Mouse (Mus musculus) hindbrain, embryonic 12.5 days (tissue): Measurements from ENCODE around the gene Zp2. TPM values are rescaled to one million over a fixed set of nuclear protein-coding genes. Genes with fewer than 3 reads are reported as not detected.
A peak's percentile ranks its signal among the peaks of the same experiment; 100 is the strongest.

ENCODE experiments used
- ATAC-seq: fragments of 200-750 bp; cut with Nextera tagmentation; 2 replicates; pipeline ENCODE4 v1.8.0; 2017; ENCODE audit warnings: moderate TSS enrichment; ENCODE audit not compliant: low FRiP score
- H3K27ac ChIP-seq: fragments of 300-500 bp; sonication (generic); 2 replicates; pipeline ENCODE4 v1.5.1; 2016; ENCODE audit warnings: mild to moderate bottlenecking
- H3K27me3 ChIP-seq: fragments of 300-500 bp; sonication (generic); 2 replicates; pipeline ENCODE4 v1.6.1; 2016; ENCODE audit warnings: mild to moderate bottlenecking
- H3K36me3 ChIP-seq: fragments of 300-500 bp; sonication (generic); 2 replicates; pipeline ENCODE4 v1.6.1; 2016; ENCODE audit warnings: mild to moderate bottlenecking
- H3K4me1 ChIP-seq: fragments of 300-500 bp; sonication (generic); 2 replicates; pipeline ENCODE4 v1.6.1; 2016
- H3K4me2 ChIP-seq: fragments of 300-500 bp; sonication (generic); replicated peaks from 2 replicates; pipeline ENCODE4 v1.6.1; 2016; ENCODE audit warnings: mild to moderate bottlenecking
- H3K4me3 ChIP-seq: fragments of 300-500 bp; sonication (generic); 2 replicates; pipeline ENCODE4 v1.5.1; 2016; ENCODE audit warnings: mild to moderate bottlenecking
- H3K9ac ChIP-seq: fragments of 300-500 bp; sonication (generic); 2 replicates; pipeline ENCODE4 v1.6.1; 2016; ENCODE audit warnings: mild to moderate bottlenecking, moderate library complexity
- H3K9me3 ChIP-seq: fragments of 300-500 bp; sonication (generic); replicated peaks from 2 replicates; pipeline ENCODE4 v1.6.1; 2016; ENCODE audit warnings: mild to moderate bottlenecking
- WGBS: fragments of 180-500 bp; shearing (Covaris S2); methylation state at CpG from one replicate; pipeline ENCODE4 v1.1.7; 2016; 5-methylcytosine and 5-hydroxymethylcytosine counted together
- polyA plus RNA-seq: library from polyadenylated mRNA; unstranded; fragments of >200 nt; fragmentation: Nextera tagmentation; extraction: Ambion mirVana; gene quantifications from 2 replicates; pipeline ENCODE4 v1.2.1, GENCODE M21; 2016

The Zp2 gene
- polyA plus RNA-seq, 1 experiment from 2014 or later: not detected

GRCm38 (mm10) chr7:120173603-120174244, 28.6 kb upstream of the Zp2 start, which contains the start of gene Anks4b:
TSS of gene Anks4b (plus strand) at chr7:120173858.
- no peak within 1 kb of the TSS for H3K4me2 ChIP-seq
- no peak for ATAC-seq
- no peaks in the 10 kb centered on the region for H3K4me1 ChIP-seq
- no peak within 1 kb of the TSS for H3K4me3 ChIP-seq
- H3K9me3 ChIP-seq: no peaks in the 10 kb centered on the region
- H3K27me3 ChIP-seq: no peaks in the 10 kb centered on the region
- WGBS: 85% methylated on average over 10 of the region's 10 CpGs
- H3K9ac ChIP-seq: no peak within 1 kb of the TSS
- no peak within 1 kb of the TSS for H3K27ac ChIP-seq
- H3K36me3 ChIP-seq: no peaks in the 10 kb centered on the region

- no peaks in the 10 kb centered on the region for H3K36me3 ChIP-seq
- ATAC-seq: no peak
- 90% methylated on average over 1 of the region's 1 CpGs for WGBS
- H3K27ac ChIP-seq: no peak overlapping the region
- no peaks in the 10 kb centered on the region for H3K27me3 ChIP-seq
- H3K4me1 ChIP-seq: no peaks in the 10 kb centered on the region
- H3K4me3 ChIP-seq: no peak overlapping the region
- no peak overlapping the region for H3K4me2 ChIP-seq
- no peaks in the 10 kb centered on the region for H3K9me3 ChIP-seq
- H3K9ac ChIP-seq: no peak overlapping the region
Observed at GRCm38 (mm10) chr7:120172188-120172700, 27.2 kb upstream of the Zp2 start.

GRCm38 (mm10) chr7:120163581-120164251, 18.6 kb upstream of the Zp2 start:
- whole genome bisulfite sequencing: 86% methylated on average over 11 of the region's 11 CpGs
- H3K4me2 ChIP-seq: no peak overlapping the region

GRCm38 (mm10) chr7:120158121-120158613, 13.1 kb upstream of the Zp2 start:
- WGBS: 36% methylated on average over 4 of the region's 4 CpGs
- no peak overlapping the region for H3K27ac ChIP-seq
- ATAC-seq: peak; percentile 53; the same call in 1 of the 2 replicates

More at GRCm38 (mm10) chr7:120163581-120164251, 18.6 kb upstream of the Zp2 start:
- Histone ChIP-seq H3K9me3 (no peaks in the 10 kb centered on the region), H3K9ac (no peak overlapping the region), H3K4me3 (no peak overlapping the region), H3K4me1 (no peaks in the 10 kb centered on the region), H3K27me3 (no peaks in the 10 kb centered on the region), H3K27ac (no peak overlapping the region), H3K36me3 (no peaks in the 10 kb centered on the region)
- no peak for ATAC-seq

GRCm38 (mm10) chr7:120157575-120158061, 12.5 kb upstream of the Zp2 start:
- H3K4me2 ChIP-seq: no peak overlapping the region
- H3K4me1 ChIP-seq: peaks cover 17% of the 10 kb centered on the region
- no peak overlapping the region; the same call in 1 of the 2 replicates for H3K27ac ChIP-seq
- no peaks in the 10 kb centered on the region for H3K27me3 ChIP-seq
- no peaks in the 10 kb centered on the region for H3K9me3 ChIP-seq
- no peak overlapping the region for H3K4me3 ChIP-seq
- no peaks in the 10 kb centered on the region for H3K36me3 ChIP-seq
- peak; percentile 76 for ATAC-seq
- H3K9ac ChIP-seq: no peak overlapping the region
- WGBS: 34% methylated on average over 5 of the region's 5 CpGs

More at GRCm38 (mm10) chr7:120158121-120158613, 13.1 kb upstream of the Zp2 start:
- H3K36me3 ChIP-seq: no peaks in the 10 kb centered on the region
- H3K4me2 ChIP-seq: no peak overlapping the region
- H3K4me3 ChIP-seq: no peak overlapping the region
- no peak overlapping the region for H3K9ac ChIP-seq
- no peaks in the 10 kb centered on the region for H3K27me3 ChIP-seq
- H3K4me1 ChIP-seq: peaks cover 17% of the 10 kb centered on the region
- H3K9me3 ChIP-seq: no peaks in the 10 kb centered on the region

GRCm38 (mm10) chr7:120156841-120157409, 11.8 kb upstream of the Zp2 start:
- Histone ChIP-seq H3K4me1 (peaks cover 17% of the 10 kb centered on the region), H3K36me3 (no peaks in the 10 kb centered on the region), H3K4me3 (no peak overlapping the region), H3K9ac (no peak overlapping the region), H3K27ac (no peak overlapping the region), H3K4me2 (no peak overlapping the region), H3K27me3 (no peaks in the 10 kb centered on the region), H3K9me3 (no peaks in the 10 kb centered on the region)
- no peak for ATAC-seq
- 11% methylated on average over 2 of the region's 2 CpGs for WGBS

- no peak for ATAC-seq
- 87% methylated on average over 2 of the region's 2 CpGs for WGBS
- H3K4me2 ChIP-seq: no peak overlapping the region
Observed at GRCm38 (mm10) chr7:120150898-120151297, 5.8 kb upstream of the Zp2 start.

GRCm38 (mm10) chr7:120150257-120150656, 5.2 kb upstream of the Zp2 start:
- Histone ChIP-seq H3K9me3 (no peaks in the 10 kb centered on the region), H3K27ac (no peak overlapping the region), H3K4me3 (no peak overlapping the region), H3K4me2 (no peak overlapping the region), H3K9ac (no peak overlapping the region), H3K27me3 (no peaks in the 10 kb centered on the region), H3K36me3 (no peaks in the 10 kb centered on the region), H3K4me1 (peaks cover 5% of the 10 kb centered on the region; the same call in 1 of the 2 replicates)
- no peak for ATAC-seq
- 11% methylated on average over 3 of the region's 3 CpGs for WGBS

More at GRCm38 (mm10) chr7:120150898-120151297, 5.8 kb upstream of the Zp2 start:
- Histone ChIP-seq H3K4me1 (peaks cover 5% of the 10 kb centered on the region; the same call in 1 of the 2 replicates), H3K4me3 (no peak overlapping the region), H3K9me3 (no peaks in the 10 kb centered on the region), H3K9ac (no peak overlapping the region), H3K36me3 (no peaks in the 10 kb centered on the region), H3K27me3 (no peaks in the 10 kb centered on the region), H3K27ac (no peak overlapping the region)

- 75% methylated on average over 1 of the region's 1 CpGs for WGBS
- no peak overlapping the region for H3K4me3 ChIP-seq
- H3K36me3 ChIP-seq: no peaks in the 10 kb centered on the region
- ATAC-seq: no peak
- H3K27ac ChIP-seq: no peak overlapping the region
- no peak overlapping the region for H3K4me2 ChIP-seq
- no peak overlapping the region for H3K9ac ChIP-seq
- no peaks in the 10 kb centered on the region for H3K27me3 ChIP-seq
- H3K9me3 ChIP-seq: no peaks in the 10 kb centered on the region
- no peaks in the 10 kb centered on the region for H3K4me1 ChIP-seq
Observed at GRCm38 (mm10) chr7:120142743-120143142, 2.3 kb downstream of the Zp2 start.

- no peaks in the 10 kb centered on the region for H3K9me3 ChIP-seq
- H3K27ac ChIP-seq: no peak overlapping the region
- H3K4me1 ChIP-seq: peaks cover 19% of the 10 kb centered on the region
- H3K4me3 ChIP-seq: no peak overlapping the region
- H3K9ac ChIP-seq: no peak overlapping the region
- WGBS: 65% methylated on average over 4 of the region's 4 CpGs
- no peak overlapping the region for H3K4me2 ChIP-seq
- no peaks in the 10 kb centered on the region for H3K36me3 ChIP-seq
- no peak for ATAC-seq
- H3K27me3 ChIP-seq: no peaks in the 10 kb centered on the region
Observed at GRCm38 (mm10) chr7:120128951-120129350, 16.1 kb downstream of the Zp2 start.

- WGBS: 56% methylated on average over 4 of the region's 4 CpGs
- H3K27me3 ChIP-seq: no peaks in the 10 kb centered on the region
- H3K9me3 ChIP-seq: no peaks in the 10 kb centered on the region
- no peaks in the 10 kb centered on the region for H3K36me3 ChIP-seq
- no peak overlapping the region for H3K9ac ChIP-seq
- H3K4me1 ChIP-seq: peaks cover 19% of the 10 kb centered on the region
- no peak overlapping the region for H3K4me2 ChIP-seq
- ATAC-seq: no peak
- no peak overlapping the region; the same call in 1 of the 2 replicates for H3K27ac ChIP-seq
- no peak overlapping the region for H3K4me3 ChIP-seq
Observed at GRCm38 (mm10) chr7:120127686-120128059, 17.4 kb downstream of the Zp2 start.
